Mouse (Mus musculus) C2C12 (cell line): ENCODE measurements around the gene Irf2. TPM values are rescaled to one million over a fixed set of nuclear protein-coding genes. Genes with fewer than 3 reads are reported as not detected.

Experiments used
- H3K27me3 ChIP-seq: one replicate; pipeline ENCODE4 v1.6.1; 2011; ENCODE audit not compliant: control insufficient read depth, insufficient read depth, insufficient read length
- H3K36me3 ChIP-seq: one replicate; pipeline ENCODE4 v1.6.1; 2011; ENCODE audit not compliant: control insufficient read depth, insufficient read depth
- H3K4me3 ChIP-seq: one replicate; pipeline ENCODE4 v1.5.1; 2011; ENCODE audit warnings: mild to moderate bottlenecking, control low read depth; ENCODE audit not compliant: poor library complexity, insufficient read depth, severe bottlenecking
- H3K79me2 ChIP-seq: one replicate; pipeline ENCODE4 v1.6.1; 2011; ENCODE audit not compliant: control insufficient read depth, insufficient read depth
- H3K79me3 ChIP-seq: one replicate; pipeline ENCODE4 v1.6.1; 2011; ENCODE audit warnings: low read depth, control low read depth
- H3ac ChIP-seq: one replicate; pipeline ENCODE3; 2011; ENCODE audit warnings: low read depth; ENCODE audit not compliant: control insufficient read depth, insufficient read length
- CEBPB ChIP-seq: IDR thresholded peaks from one replicate; pipeline ENCODE4 v1.6.1; 2011; ENCODE audit warnings: low read depth, mild to moderate bottlenecking, control low read depth, moderate library complexity
- CTCF ChIP-seq: IDR thresholded peaks from one replicate; pipeline ENCODE4 v1.5.1; 2011; ENCODE audit not compliant: control insufficient read depth, insufficient read depth, insufficient read length
- FOSL1 ChIP-seq: IDR thresholded peaks from one replicate; pipeline ENCODE4 v1.8.0; 2011; ENCODE audit warnings: mild to moderate bottlenecking, low read length; ENCODE audit not compliant: poor library complexity, insufficient read depth, severe bottlenecking
- MAX ChIP-seq: IDR thresholded peaks from one replicate; pipeline ENCODE4 v1.6.1; 2011; ENCODE audit warnings: mild to moderate bottlenecking, control low read depth
- MYOD1 ChIP-seq: IDR thresholded peaks from one replicate; pipeline ENCODE4 v1.6.1; 2011; ENCODE audit warnings: low read depth; ENCODE audit not compliant: control insufficient read depth, insufficient read length
- MYOG ChIP-seq: IDR thresholded peaks from one replicate; pipeline ENCODE4 v1.6.1; 2011; ENCODE audit not compliant: control insufficient read depth, insufficient read length; ENCODE audit errors: extremely low read depth
- USF1 ChIP-seq: IDR thresholded peaks from one replicate; pipeline ENCODE4 v1.6.1; 2011; ENCODE audit warnings: low read depth, mild to moderate bottlenecking, control low read depth, moderate library complexity
- long read RNA-seq, 2 experiments: library from polyadenylated mRNA; unstranded; transcript quantifications; one replicate each; pipeline ENCODE4 v2.0.0; 2019 to 2020
- polyA plus RNA-seq: library from polyadenylated mRNA; unstranded; fragments of >200 nt; fragmentation: generic; extraction: Trizol; gene quantifications from one replicate; pipeline ENCODE4 v1.2.1, GENCODE M21; 2012; ENCODE audit warnings: missing spikeins

Gene Irf2
- polyA plus RNA-seq, result 7.6 TPM
- long read RNA-seq, experiment 1, partial matches to known transcripts, result 6 of 11 reads
- long read RNA-seq, experiment 1, other reads (novel, unspliced or antisense), result 1 of 11 reads
- long read RNA-seq, experiment 2, partial matches to known transcripts, result 1 of 5 reads
- long read RNA-seq, experiment 2, other reads (novel, unspliced or antisense), result 0 of 5 reads

DNA sequence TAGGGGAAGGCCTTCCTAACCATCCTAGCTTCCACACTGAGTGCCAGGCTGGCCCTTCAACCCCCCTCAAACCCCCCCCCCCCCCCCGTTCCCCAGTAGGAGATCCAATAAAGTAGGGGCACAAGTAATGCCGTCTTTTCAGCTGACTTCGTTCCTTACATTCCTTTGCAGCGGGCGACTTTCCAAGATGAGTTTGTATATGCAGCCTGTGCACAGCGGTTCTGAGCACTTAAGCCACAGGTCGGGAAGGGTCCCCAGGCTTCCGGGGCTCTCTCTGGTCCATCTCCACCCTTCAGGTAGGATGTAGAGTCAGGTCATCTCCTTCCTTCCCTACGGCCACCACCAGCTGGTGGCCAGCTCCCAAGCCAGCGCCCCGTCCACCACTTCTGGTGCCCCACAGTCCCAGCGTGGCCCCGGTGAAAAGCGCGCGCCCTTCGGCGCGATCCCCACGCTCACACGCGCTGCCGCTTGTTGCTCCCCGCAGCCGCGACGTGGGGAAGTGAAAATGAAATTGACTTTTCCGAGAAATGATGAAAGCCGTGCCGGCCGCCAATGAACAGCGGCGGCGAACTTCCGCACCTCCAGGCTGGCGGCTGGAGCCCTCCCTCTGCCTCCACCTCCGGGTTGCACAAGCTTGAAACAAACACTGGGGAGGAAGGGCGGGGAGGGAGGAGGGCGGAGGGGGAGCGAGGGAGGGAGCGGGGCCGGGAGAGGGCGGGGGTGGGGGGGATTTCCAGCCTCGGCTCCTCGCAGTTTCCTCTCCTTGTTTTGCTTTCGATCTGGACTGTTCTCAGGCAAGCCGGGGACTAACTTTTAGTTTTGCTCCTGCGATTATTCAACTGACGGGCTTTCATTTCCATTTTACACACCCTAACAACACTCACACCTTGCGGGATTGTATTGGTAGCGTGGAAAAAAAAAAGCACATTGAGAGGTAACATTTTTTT, at the start of gene Irf2:
Gene Irf2, plus strand, starts transcription at position 730 of the 947 bp plus-strand sequence.
- H3K27me3 ChIP-seq, result no peaks in the 10 kb centered on the region
- TF ChIP-seq MYOG (no peak), CEBPB (peak; percentile 86)
- peak within 1 kb of the TSS; percentile 89 for H3ac ChIP-seq
- peaks cover 43% of the 10 kb centered on the region for H3K79me3 ChIP-seq
- H3K36me3 ChIP-seq, result no peaks in the 10 kb centered on the region
- H3K79me2 ChIP-seq, result peaks cover 48% of the 10 kb centered on the region
- peak within 1 kb of the TSS; percentile 72 for H3K4me3 ChIP-seq

DNA sequence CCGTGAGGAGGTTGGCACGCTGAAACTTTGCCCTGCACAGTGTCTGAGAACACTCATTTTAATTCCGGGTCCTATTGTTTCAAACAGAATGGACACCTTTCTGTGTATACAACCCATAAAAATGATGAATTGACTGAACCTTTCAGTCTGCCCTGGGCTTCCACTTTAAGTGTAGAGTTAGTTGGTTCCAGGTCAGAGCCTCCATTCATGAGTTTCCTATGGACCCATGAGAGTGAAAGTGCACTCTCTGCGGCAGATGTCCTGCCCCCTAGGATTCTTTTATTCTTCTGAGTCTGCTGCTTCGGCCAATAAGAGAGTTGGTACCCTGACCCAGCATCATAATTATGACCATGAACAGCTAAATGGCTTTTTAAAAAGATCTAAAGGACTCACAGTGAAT, 49.4 kb upstream of the Irf2 start:
- Histone ChIP-seq H3K79me3 (no peaks in the 10 kb centered on the region), H3K27me3 (no peaks in the 10 kb centered on the region), H3K36me3 (no peaks in the 10 kb centered on the region), H3K4me3 (no peak overlapping the region), H3ac (no peak overlapping the region), H3K79me2 (no peaks in the 10 kb centered on the region)
- TF ChIP-seq CEBPB (no peak), MAX (no peak), USF1 (no peak), FOSL1 (no peak), MYOG (no peak), CTCF (no peak), MYOD1 (no peak)

- Histone ChIP-seq H3K79me2 (no peaks in the 10 kb centered on the region), H3K79me3 (no peaks in the 10 kb centered on the region), H3K4me3 (no peak overlapping the region), H3K36me3 (no peaks in the 10 kb centered on the region), H3ac (no peak overlapping the region), H3K27me3 (no peaks in the 10 kb centered on the region)
- TF ChIP-seq MAX, result no peak
- TF ChIP-seq USF1, result no peak
- no peak for TF ChIP-seq CTCF
- no peak for TF ChIP-seq FOSL1
- no peak for TF ChIP-seq MYOD1
- TF ChIP-seq MYOG, result no peak
- TF ChIP-seq CEBPB, result no peak
Observed at GRCm38 (mm10) chr8:46690581-46690980, 49.0 kb upstream of the Irf2 start.

DNA sequence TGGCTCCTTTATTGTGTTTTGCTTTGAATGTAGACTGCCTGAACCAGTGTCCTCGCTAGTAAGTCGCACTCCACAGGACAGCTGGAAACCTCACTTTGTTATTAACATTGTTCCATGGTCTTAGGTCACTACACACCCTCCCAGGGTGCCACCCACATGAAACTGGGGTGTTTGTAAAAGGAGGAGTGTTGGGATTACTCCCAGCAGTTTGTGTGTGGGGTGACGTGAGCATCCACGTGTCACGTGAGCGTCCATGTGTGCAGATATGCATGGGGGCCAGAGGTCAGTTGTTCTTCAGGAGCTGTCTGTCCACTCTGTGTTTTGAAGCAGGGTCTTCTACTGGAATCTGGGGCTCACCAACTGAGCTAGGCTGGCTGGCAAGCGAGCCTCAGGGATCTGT, 48.2 kb upstream of the Irf2 start:
- H3K27me3 ChIP-seq, result no peaks in the 10 kb centered on the region
- no peak overlapping the region for H3ac ChIP-seq
- no peaks in the 10 kb centered on the region for H3K36me3 ChIP-seq
- TF ChIP-seq MYOD1, result no peak
- peak; percentile 18 for TF ChIP-seq USF1
- H3K4me3 ChIP-seq, result no peak overlapping the region
- no peaks in the 10 kb centered on the region for H3K79me3 ChIP-seq
- no peaks in the 10 kb centered on the region for H3K79me2 ChIP-seq

DNA sequence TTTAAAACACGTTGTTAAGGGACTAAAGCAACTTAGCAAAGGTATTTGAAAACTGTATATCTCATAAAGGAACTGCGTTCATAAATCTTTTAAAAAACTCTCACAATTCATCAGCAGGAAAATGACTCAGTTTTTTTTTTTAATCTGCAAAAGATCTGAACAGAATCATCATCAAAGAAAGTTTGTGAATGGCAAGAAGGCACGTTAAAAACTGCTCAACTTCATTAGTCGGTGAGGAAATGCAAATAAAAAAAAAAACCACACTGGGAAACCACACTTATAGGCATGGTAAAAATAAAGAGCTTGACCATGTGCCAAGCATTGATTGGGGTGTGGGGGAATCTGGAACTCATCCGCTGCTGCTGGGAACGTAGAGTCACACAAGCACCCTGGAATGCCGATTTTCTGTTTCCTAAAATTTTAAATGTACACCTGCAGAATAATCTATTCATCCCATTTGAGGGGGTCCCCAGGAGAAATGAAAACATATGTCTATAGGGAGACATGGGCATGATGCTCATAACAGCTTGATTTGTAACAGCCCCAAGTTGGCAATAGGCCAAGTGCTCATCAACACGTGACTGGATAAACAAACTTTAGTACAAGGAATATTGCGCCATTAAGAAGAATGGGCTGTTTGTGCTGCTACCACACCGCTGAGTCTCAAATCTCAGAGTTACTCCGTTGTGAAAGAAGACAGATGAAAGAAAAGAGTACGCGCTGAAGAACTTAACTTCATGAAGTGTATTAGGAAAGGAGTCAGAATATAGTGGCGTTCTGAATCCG, 43.1 kb upstream of the Irf2 start:
- TF ChIP-seq USF1, result peak; percentile 59
- TF ChIP-seq MYOG, result no peak
- TF ChIP-seq CTCF, result no peak
- no peaks in the 10 kb centered on the region for H3K79me3 ChIP-seq
- H3ac ChIP-seq, result no peak overlapping the region

GRCm38 (mm10) chr8:46697566-46697965, 42.0 kb upstream of the Irf2 start:
- H3K79me3 ChIP-seq, result no peaks in the 10 kb centered on the region
- no peaks in the 10 kb centered on the region for H3K27me3 ChIP-seq
- H3K79me2 ChIP-seq, result no peaks in the 10 kb centered on the region
- no peaks in the 10 kb centered on the region for H3K36me3 ChIP-seq
- no peak overlapping the region for H3K4me3 ChIP-seq
- TF ChIP-seq FOSL1 (no peak), CTCF (no peak), MYOD1 (no peak), USF1 (no peak), CEBPB (no peak), MYOG (no peak), MAX (no peak)
- no peak overlapping the region for H3ac ChIP-seq

More for the DNA sequence above, 43.1 kb upstream of the Irf2 start:
- Histone ChIP-seq H3K27me3 (no peaks in the 10 kb centered on the region), H3K79me2 (no peaks in the 10 kb centered on the region), H3K36me3 (no peaks in the 10 kb centered on the region), H3K4me3 (no peak overlapping the region)
